Mouse (Mus musculus): Measurements from ENCODE around the gene Ap3b1. TPM values are rescaled to one million over a fixed set of nuclear protein-coding genes. Genes with fewer than 3 reads are reported as not detected.
"Not testable (repeated sequence)": the region's sequence is repeated elsewhere in the genome, so short reads cannot be mapped to it uniquely, and the experiment has no call there.

The Ap3b1 gene
- polyA plus RNA-seq (2016; fragmentation: Nextera tagmentation; extraction: Ambion mirVana) = 40.5 and 43.9 TPM in 2 replicates

DNA sequence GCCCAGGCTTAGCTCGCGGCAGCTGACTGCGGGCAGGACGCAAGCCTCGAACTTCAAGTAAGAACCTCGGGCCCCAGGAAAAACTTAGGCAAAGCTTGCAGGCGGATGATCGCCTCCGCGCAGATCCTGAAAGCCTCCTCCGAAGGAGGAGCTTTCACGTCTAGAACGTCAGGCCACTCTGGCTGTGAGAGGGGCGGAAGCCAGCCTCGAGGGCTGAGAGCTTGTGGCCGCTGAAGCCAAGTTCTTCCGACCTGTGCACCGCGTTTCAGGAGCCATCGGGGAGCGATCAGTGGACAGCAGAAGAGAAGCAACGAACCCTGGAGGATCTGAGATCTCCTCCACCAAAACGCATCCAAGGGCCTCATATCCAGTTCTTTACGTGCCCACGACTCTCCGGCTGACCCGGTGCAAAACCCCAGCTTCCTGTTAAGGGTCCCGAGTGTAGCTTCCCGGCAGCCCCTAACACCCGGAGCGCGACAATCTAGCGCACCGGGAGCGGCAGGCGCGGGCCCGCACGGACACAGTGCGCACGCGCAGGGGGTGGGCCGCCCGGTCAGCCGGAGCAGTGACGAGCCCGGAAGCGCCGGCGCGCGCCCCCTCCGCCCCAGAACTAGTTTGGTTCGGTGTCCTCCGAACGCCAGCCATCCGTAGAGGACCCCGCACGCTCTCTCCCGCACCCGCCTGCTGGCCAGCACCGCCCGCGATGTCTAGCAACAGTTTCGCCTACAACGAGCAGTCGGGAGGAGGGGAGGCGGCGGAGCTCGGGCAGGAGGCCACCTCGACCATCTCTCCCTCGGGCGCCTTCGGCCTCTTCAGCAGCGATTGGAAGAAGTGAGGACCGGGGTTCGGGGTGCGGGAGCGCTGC is at the start of gene Ap3b1:
Ap3b1 (plus strand) TSS at position 560 of the 865 bp plus-strand sequence.
- H3K27ac ChIP-seq = peak within 1 kb of the TSS; percentile 87
- no peaks in the 10 kb centered on the region for H3K9me3 ChIP-seq (replicated peaks)
- H3K36me3 ChIP-seq = no peaks in the 10 kb centered on the region
- H3K4me3 ChIP-seq = peak within 1 kb of the TSS; percentile 85
- no peaks in the 10 kb centered on the region for H3K27me3 ChIP-seq
- H3K4me1 ChIP-seq = peaks cover 9% of the 10 kb centered on the region
- WGBS = under 1% methylated on average over 78 of the region's 79 CpGs
- ATAC-seq (ENCODE audit: low FRiP score) = peak; percentile 97
- peak within 1 kb of the TSS; percentile 87 for H3K4me2 ChIP-seq (replicated peaks)
- peak within 1 kb of the TSS; percentile 85 for H3K9ac ChIP-seq

DNA sequence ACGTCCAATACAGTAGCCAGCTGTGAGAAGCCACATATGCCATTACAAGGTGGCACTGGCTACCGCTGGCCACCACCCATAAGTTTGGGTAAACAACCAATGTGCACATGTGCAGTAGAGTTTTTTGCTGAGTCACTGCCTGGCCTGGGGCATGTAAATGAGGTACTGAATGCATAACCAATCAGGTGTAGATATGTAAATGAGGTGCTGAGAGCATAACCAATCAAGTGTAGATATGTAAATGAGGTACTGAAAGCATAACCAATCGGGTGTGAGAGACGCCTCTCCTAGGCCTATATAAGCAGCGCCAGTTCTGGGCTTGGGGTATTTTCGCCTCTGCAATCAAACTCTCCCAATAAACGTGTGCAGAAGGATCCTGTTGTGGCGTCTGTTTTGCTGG is 45.9 kb upstream of the Ap3b1 start:
- 92% methylated on average over 8 of the region's 8 CpGs for WGBS
- H3K9ac ChIP-seq; H3K4me3 ChIP-seq; H3K4me1 ChIP-seq; ATAC-seq (ENCODE audit: low FRiP score); H3K36me3 ChIP-seq; H3K9me3 ChIP-seq (replicated peaks); H3K4me2 ChIP-seq (replicated peaks); H3K27ac ChIP-seq; H3K27me3 ChIP-seq: not testable (repeated sequence)

DNA sequence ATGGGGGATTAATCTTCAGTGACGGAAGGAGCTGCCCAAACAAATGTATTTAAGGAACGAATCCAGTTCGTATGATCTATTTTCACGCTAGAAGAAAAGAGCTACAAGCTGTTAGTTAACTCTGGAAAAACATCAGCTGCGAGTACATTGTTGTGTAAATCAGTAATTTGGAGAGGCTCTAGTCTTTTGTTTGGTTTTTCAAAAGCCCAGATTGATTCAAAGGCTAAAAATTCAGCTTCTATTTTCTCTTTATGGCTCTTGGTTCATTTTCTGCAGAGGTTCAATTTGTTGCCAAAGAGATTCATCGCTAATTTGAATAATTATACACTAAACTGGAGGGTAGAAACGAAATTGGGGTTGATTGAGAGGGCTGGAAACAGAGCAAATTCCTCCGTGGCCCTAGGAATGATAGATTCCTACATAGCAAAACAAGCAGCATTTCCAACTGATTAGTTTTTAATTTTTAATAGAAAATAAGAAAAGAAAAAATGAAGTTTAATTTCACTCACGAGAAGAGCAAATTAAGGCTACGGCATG is 41.7 kb upstream of the Ap3b1 start:
- H3K27me3 ChIP-seq = no peaks in the 10 kb centered on the region; the same call in 1 of the 2 replicates
- no peaks in the 10 kb centered on the region for H3K4me1 ChIP-seq
- no peak for ATAC-seq (ENCODE audit: low FRiP score)
- WGBS = 49% methylated on average over 10 of the region's 10 CpGs
- no peaks in the 10 kb centered on the region for H3K9me3 ChIP-seq (replicated peaks)
- no peak overlapping the region for H3K9ac ChIP-seq
- H3K36me3 ChIP-seq = no peaks in the 10 kb centered on the region
- H3K4me3 ChIP-seq = no peak overlapping the region
- no peak overlapping the region; the same call in 1 of the 2 replicates for H3K27ac ChIP-seq
- H3K4me2 ChIP-seq (replicated peaks) = no peak overlapping the region

DNA sequence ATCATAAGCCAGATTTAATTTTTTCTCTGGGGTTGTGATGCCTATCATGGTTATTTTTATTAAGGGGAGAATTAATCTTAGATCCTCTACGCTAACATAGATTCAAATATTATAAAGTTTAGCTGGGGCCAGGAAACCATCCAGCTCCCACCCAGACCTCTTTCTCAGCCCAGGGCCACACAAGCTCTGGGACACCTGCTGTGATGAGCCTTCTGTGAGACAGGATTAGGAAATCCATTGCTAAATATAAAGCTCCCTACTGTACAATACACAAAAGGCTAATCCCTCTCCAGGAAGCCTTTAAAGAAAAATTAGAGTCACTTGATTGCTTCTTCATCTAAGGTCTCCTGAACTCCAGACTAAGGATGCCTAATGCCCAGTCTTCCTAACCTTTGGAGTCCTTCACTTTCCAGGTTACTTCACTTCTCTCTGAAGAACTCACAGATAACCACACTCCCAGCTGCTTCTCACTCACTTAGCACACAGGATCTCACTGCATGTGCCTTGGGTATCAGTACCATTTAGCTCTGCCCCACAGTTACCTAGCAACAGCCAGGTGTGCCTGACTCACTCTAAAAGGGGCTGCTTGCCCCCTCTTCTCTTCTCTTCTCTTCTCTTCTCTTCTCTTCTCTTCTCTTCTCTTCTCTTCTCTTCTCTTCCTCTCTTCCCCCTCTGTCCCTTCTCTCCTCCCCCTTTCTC is 37.5 kb upstream of the Ap3b1 start:
- H3K27me3 ChIP-seq = no peaks in the 10 kb centered on the region; the same call in 1 of the 2 replicates
- no peaks in the 10 kb centered on the region for H3K36me3 ChIP-seq
- WGBS = 84% methylated on average over 1 of the region's 1 CpGs
- no peak overlapping the region for H3K4me3 ChIP-seq
- H3K9me3 ChIP-seq (replicated peaks) = peaks cover 4% of the 10 kb centered on the region
- H3K4me2 ChIP-seq (replicated peaks) = no peak overlapping the region
- no peak overlapping the region for H3K9ac ChIP-seq
- H3K4me1 ChIP-seq = no peaks in the 10 kb centered on the region
- H3K27ac ChIP-seq = no peak overlapping the region
- ATAC-seq (ENCODE audit: low FRiP score) = no peak

DNA sequence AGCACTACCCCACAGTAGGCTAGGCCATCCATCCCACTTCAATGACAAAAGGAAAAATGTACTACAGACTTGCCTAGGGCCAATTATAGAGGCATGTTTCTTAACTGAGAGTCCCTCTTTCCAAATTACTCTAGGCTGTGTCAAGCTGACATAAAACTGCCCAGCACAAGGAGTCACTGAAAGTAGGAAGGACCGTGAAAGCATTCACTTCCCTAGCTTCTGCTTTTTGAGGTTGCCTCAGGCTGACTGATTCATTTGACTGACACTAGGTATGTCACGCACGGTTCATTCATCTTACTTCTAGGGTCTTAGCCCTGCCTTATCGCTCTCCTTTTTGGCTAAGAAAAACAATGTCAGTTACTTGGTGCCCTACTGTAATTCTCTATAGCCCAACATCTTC is 36.3 kb upstream of the Ap3b1 start:
- H3K4me2 ChIP-seq (replicated peaks) = no peak overlapping the region
- no peak for ATAC-seq (ENCODE audit: low FRiP score)
- H3K27me3 ChIP-seq = no peaks in the 10 kb centered on the region; the same call in 1 of the 2 replicates
- 93% methylated on average over 4 of the region's 4 CpGs for WGBS
- no peak overlapping the region for H3K9ac ChIP-seq
- no peaks in the 10 kb centered on the region for H3K4me1 ChIP-seq
- no peak overlapping the region for H3K27ac ChIP-seq
- peaks cover 4% of the 10 kb centered on the region for H3K9me3 ChIP-seq (replicated peaks)
- no peak overlapping the region for H3K4me3 ChIP-seq
- no peaks in the 10 kb centered on the region for H3K36me3 ChIP-seq

DNA sequence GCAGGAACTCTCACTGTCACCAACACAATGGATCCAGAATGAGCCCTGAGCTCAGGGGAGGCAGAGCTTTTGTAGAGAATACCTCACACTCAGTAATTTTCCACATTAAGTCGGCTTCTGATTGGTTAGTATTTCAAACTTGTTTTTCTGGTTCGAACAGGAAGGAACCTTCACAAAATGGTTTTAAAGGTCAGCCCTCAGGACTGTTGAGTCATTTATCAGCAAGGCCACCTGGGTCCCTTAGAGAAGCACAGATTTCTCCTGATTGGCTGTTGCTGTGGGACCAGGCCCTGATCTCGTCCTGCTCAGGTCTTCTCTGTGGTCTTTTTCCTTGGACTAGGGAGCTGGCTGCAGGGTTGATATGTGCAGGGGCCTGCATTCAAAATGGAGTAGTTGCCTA is 30.7 kb upstream of the Ap3b1 start:
- 76% methylated on average over 3 of the region's 3 CpGs for WGBS
- Histone ChIP-seq H3K4me3 (no peak overlapping the region), H3K4me1 (no peaks in the 10 kb centered on the region), H3K9me3 (replicated peaks) (peaks cover 4% of the 10 kb centered on the region), H3K9ac (no peak overlapping the region), H3K27me3 (no peaks in the 10 kb centered on the region), H3K4me2 (replicated peaks) (no peak overlapping the region), H3K27ac (no peak overlapping the region), H3K36me3 (no peaks in the 10 kb centered on the region)
- ATAC-seq (ENCODE audit: low FRiP score) = no peak

DNA sequence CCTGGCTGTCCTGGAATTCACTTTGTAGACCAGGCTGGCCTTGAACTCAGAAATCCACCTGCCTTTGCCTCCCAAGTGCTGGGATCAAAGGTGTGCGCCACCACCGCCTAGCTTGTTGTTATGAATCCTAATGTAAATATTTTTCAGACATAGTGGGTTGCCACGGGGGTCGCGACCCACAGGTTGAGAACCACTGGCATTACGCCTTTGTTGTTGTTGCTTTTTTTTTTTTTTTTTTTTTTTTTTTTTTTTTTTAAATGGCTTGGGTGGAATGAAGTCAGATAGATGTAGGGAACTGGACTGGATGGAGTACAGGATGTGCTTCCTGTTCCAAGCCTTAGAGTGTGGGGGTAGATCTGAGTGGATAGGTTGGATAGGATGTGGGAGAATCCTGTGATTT is 29.8 kb upstream of the Ap3b1 start:
- not testable (repeated sequence) for H3K4me1 ChIP-seq; H3K4me3 ChIP-seq; H3K36me3 ChIP-seq; H3K9ac ChIP-seq; H3K27ac ChIP-seq; H3K9me3 ChIP-seq (replicated peaks); H3K4me2 ChIP-seq (replicated peaks); H3K27me3 ChIP-seq; ATAC-seq (ENCODE audit: low FRiP score)
- WGBS = 93% methylated on average over 6 of the region's 6 CpGs

DNA sequence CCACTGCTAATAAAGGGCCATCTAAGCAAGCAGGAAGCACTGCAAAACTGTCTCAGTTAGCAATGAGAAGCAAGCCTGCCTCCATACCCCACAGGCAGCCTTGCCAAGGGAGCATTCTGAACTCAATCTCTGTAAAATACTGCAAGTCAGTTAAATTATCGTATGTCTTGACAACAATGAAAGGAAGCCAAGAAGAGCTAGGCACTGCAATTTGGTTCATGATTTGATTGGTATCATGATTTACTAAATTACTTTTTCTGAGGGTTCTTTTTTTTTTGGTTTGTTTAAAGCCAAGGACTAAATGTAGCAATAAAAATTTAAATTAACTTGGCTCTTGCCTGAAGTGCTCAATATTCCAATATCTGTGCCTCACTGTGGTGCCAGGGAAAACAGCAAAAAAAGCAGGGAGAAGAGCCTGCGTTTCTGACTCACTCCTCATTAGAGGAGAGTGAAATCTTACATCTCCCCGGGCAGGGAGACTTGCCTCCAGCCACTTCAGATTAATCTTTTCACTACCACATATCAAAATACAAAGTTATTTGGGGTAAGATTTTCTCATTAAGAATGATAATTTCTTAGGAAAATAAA is 28.3 kb upstream of the Ap3b1 start:
- H3K4me2 ChIP-seq (replicated peaks) = no peak overlapping the region
- no peak overlapping the region for H3K27ac ChIP-seq
- H3K4me3 ChIP-seq = no peak overlapping the region
- H3K9me3 ChIP-seq (replicated peaks) = no peaks in the 10 kb centered on the region
- H3K27me3 ChIP-seq = no peaks in the 10 kb centered on the region
- H3K9ac ChIP-seq = no peak overlapping the region
- no peaks in the 10 kb centered on the region for H3K4me1 ChIP-seq
- WGBS = 86% methylated on average over 3 of the region's 3 CpGs
- no peak for ATAC-seq (ENCODE audit: low FRiP score)
- no peaks in the 10 kb centered on the region for H3K36me3 ChIP-seq

DNA sequence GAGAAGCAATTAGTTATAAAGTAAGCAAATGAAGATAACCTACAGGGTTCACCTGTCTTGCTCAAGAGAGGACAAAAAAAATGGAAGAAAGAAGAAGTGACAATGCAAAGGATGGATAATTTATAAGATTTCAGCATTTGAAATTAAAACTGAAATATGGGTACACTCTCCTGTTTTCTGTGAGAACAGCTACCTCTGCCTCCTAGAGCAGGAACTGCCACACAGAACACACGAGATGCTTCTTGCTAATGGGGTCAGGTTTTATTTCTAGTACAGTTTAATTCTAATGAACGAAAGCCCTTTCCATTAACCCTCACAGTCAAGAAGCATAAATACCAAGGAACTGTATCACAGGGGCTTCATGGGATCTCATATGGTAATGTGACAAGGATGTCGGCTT is 20.4 kb upstream of the Ap3b1 start:
- ATAC-seq (ENCODE audit: low FRiP score) = no peak
- Histone ChIP-seq H3K4me1 (no peaks in the 10 kb centered on the region), H3K4me3 (no peak overlapping the region), H3K27ac (no peak overlapping the region), H3K27me3 (no peaks in the 10 kb centered on the region), H3K36me3 (no peaks in the 10 kb centered on the region), H3K4me2 (replicated peaks) (no peak overlapping the region), H3K9ac (no peak overlapping the region), H3K9me3 (replicated peaks) (no peaks in the 10 kb centered on the region)
- WGBS = 82% methylated on average over 3 of the region's 3 CpGs

DNA sequence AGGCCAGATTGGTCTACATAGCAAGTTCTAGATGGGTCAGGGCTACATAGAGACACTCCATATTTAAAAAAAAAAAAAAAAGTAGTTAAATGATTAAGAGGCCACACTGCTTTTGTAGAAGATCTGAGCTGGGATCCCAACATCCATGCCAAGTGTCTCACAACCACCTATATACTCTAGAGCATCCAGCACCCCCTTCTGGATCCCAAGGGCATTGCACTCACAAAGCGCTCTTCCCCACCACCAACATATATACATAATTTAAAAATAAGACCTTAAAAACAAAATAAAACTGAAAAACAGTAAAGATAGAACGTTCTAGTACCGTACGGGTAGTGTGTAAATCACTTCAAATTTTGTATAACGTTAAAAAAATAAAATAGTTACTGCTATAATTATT is 15.6 kb upstream of the Ap3b1 start:
- Histone ChIP-seq H3K9me3 (replicated peaks) (no peaks in the 10 kb centered on the region), H3K4me3 (no peak overlapping the region), H3K36me3 (no peaks in the 10 kb centered on the region), H3K9ac (no peak overlapping the region), H3K27ac (no peak overlapping the region), H3K27me3 (no peaks in the 10 kb centered on the region), H3K4me1 (no peaks in the 10 kb centered on the region), H3K4me2 (replicated peaks) (no peak overlapping the region)
- 90% methylated on average over 5 of the region's 5 CpGs for WGBS
- ATAC-seq (ENCODE audit: low FRiP score) = no peak

DNA sequence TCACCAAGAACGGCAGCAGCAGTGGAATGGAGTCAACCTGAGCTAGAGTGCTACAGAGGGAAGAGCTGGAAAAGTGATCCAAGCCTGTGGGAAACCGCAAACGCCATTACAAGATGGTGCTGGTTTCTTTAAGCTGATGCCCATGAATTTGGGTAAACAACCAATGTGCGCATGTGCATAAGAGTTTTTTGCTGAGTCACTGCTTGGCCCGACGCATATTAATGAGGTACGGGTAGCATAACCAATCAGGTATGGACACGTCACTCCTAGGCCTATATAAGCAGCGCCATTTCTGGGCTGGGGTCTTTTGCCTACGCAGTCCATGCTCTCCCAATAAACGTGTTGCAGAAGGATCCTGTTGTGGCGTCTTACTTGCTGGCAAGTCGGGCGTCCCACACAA is 14.2 kb upstream of the Ap3b1 start:
- not testable (repeated sequence) for H3K27ac ChIP-seq; H3K4me3 ChIP-seq; H3K4me2 ChIP-seq (replicated peaks); H3K9me3 ChIP-seq (replicated peaks); H3K4me1 ChIP-seq; H3K36me3 ChIP-seq; H3K9ac ChIP-seq; ATAC-seq (ENCODE audit: low FRiP score); H3K27me3 ChIP-seq
- WGBS = 93% methylated on average over 14 of the region's 14 CpGs

DNA sequence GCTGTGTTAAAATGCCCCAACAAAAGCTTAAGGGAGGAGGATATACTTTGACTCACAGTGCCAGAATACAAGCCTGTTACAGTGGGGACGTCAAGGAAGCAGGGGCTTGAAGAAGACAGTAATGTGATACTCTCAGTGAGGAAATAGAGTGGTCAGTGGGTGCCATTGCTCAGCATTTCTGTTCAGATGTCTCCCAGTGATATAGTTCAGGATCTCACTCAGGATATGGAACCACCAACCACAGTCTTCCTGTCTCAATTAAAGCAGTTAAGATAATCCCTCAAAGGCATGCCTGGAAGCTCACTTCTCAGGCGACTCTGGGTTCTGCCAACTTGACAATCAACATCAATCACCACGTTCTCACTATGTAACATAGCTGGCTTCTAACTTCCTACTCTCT is 4.2 kb upstream of the Ap3b1 start:
- no peak overlapping the region for H3K4me3 ChIP-seq
- no peak overlapping the region for H3K9ac ChIP-seq
- H3K36me3 ChIP-seq = no peaks in the 10 kb centered on the region
- no peak overlapping the region for H3K27ac ChIP-seq
- ATAC-seq (ENCODE audit: low FRiP score) = no peak
- 80% methylated on average over 3 of the region's 3 CpGs for WGBS
- H3K9me3 ChIP-seq (replicated peaks) = no peaks in the 10 kb centered on the region
- no peak overlapping the region for H3K4me2 ChIP-seq (replicated peaks)
- no peaks in the 10 kb centered on the region for H3K27me3 ChIP-seq
- peaks cover 9% of the 10 kb centered on the region for H3K4me1 ChIP-seq

Data from hindbrain, embryonic 12.5 days (tissue).